Mouse (Mus musculus) midbrain, embryonic 15.5 days (tissue): ENCODE data around the gene Snx3. TPM values are rescaled to one million over a fixed set of nuclear protein-coding genes. Genes with fewer than 3 reads are reported as not detected.

Experiments
- ATAC-seq: fragments of 200-750 bp; cut with Nextera tagmentation; replicated peaks from 2 replicates; pipeline ENCODE4 v1.8.0; 2017; ENCODE audit warnings: moderate TSS enrichment
- H3K27ac ChIP-seq: fragments of 300-500 bp; sonication (generic); 2 replicates; pipeline ENCODE4 v1.5.1; 2015; ENCODE audit warnings: mild to moderate bottlenecking, inconsistent platforms
- H3K27me3 ChIP-seq: fragments of 300-500 bp; sonication (generic); replicated peaks from 2 replicates; pipeline ENCODE4 v1.6.1; 2015; ENCODE audit warnings: inconsistent platforms
- H3K36me3 ChIP-seq: fragments of 300-500 bp; sonication (generic); replicated peaks from 2 replicates; pipeline ENCODE4 v1.6.1; 2015; ENCODE audit warnings: inconsistent platforms
- H3K4me1 ChIP-seq: fragments of 300-500 bp; sonication (generic); 2 replicates; pipeline ENCODE4 v1.6.1; 2015; ENCODE audit warnings: inconsistent platforms
- H3K4me2 ChIP-seq: fragments of 300-500 bp; sonication (generic); 2 replicates; pipeline ENCODE4 v1.6.1; 2015; ENCODE audit warnings: inconsistent platforms, mild to moderate bottlenecking, moderate library complexity
- H3K4me3 ChIP-seq: fragments of 300-500 bp; sonication (generic); 2 replicates; pipeline ENCODE4 v1.5.1; 2015; ENCODE audit warnings: mild to moderate bottlenecking, inconsistent platforms
- H3K9ac ChIP-seq: fragments of 300-500 bp; sonication (generic); 2 replicates; pipeline ENCODE4 v1.6.1; 2015; ENCODE audit warnings: mild to moderate bottlenecking, inconsistent platforms
- H3K9me3 ChIP-seq: fragments of 300-500 bp; sonication (generic); 2 replicates; pipeline ENCODE4 v1.6.1; 2016; ENCODE audit warnings: inconsistent platforms
- WGBS: fragments of 180-500 bp; shearing (Covaris S2); methylation state at CpG from one replicate; pipeline ENCODE4 v1.1.7; 2015; ENCODE audit warnings: mixed read lengths; 5-methylcytosine and 5-hydroxymethylcytosine counted together
- polyA plus RNA-seq: library from polyadenylated mRNA; unstranded; fragments of >200 nt; fragmentation: Nextera tagmentation; extraction: Ambion mirVana; gene quantifications from 2 replicates; pipeline ENCODE4 v1.2.1, GENCODE M21; 2015

Gene Snx3
- polyA plus RNA-seq, 1 experiment from 2014 or later = 285 TPM

- WGBS = under 1% methylated on average over 44 of the region's 44 CpGs
- H3K27ac ChIP-seq = 0 out of 2 replicates have a peak overlapping the region, but pooled peaks have one; percentile 16
- H3K36me3 ChIP-seq = no peaks in the 10 kb centered on the region
- H3K4me3 ChIP-seq = peak overlapping the region; percentile 36
- peak overlapping the region; percentile 57 for H3K4me2 ChIP-seq
- no peaks in the 10 kb centered on the region for H3K9me3 ChIP-seq
- peak overlapping the region; percentile 26 for H3K9ac ChIP-seq
- peaks cover 50% of the 10 kb centered on the region for H3K4me1 ChIP-seq
- ATAC-seq = no peak
- H3K27me3 ChIP-seq = peaks cover 57% of the 10 kb centered on the region
These were observed 80.8 kb downstream of the Snx3 start for GRCm38 (mm10) chr10:42582566-42583110.

- H3K9ac ChIP-seq = peak within 1 kb of the TSS; percentile 29
- H3K4me3 ChIP-seq = peak within 1 kb of the TSS; percentile 36
- under 1% methylated on average over 43 of the region's 43 CpGs for WGBS
- ATAC-seq = peak; percentile 69
- H3K27me3 ChIP-seq = peaks cover 56% of the 10 kb centered on the region
- H3K36me3 ChIP-seq = no peaks in the 10 kb centered on the region
- H3K9me3 ChIP-seq = no peaks in the 10 kb centered on the region
- H3K4me2 ChIP-seq = peak within 1 kb of the TSS; percentile 57
- H3K27ac ChIP-seq = 0 out of 2 replicates have a peak within 1 kb of the TSS, but pooled peaks have one; percentile 16
- H3K4me1 ChIP-seq = peaks cover 50% of the 10 kb centered on the region
These were observed 81.5 kb downstream of the Snx3 start, which contains the start of the genes Nr2e1 and Ostm1 for GRCm38 (mm10) chr10:42583157-42583872. Gene Nr2e1 (minus strand): TSS chr10:42583632. Gene Ostm1 (plus strand): TSS chr10:42583822.

- H3K4me1 ChIP-seq = peaks cover 46% of the 10 kb centered on the region
- no peaks in the 10 kb centered on the region for H3K9me3 ChIP-seq
- no peaks in the 10 kb centered on the region for H3K36me3 ChIP-seq
- H3K4me3 ChIP-seq = peak overlapping the region; percentile 36
- 0 out of 2 replicates have a peak overlapping the region, but pooled peaks have one; percentile 6 for H3K27ac ChIP-seq
- H3K4me2 ChIP-seq = peak overlapping the region; percentile 57
- peak overlapping the region; percentile 29 for H3K9ac ChIP-seq
- peak; percentile 24; the same call in 1 of the 2 replicates for ATAC-seq
- H3K27me3 ChIP-seq = peaks cover 58% of the 10 kb centered on the region
- WGBS = under 1% methylated on average over 32 of the region's 32 CpGs
These were observed 82.1 kb downstream of the Snx3 start for GRCm38 (mm10) chr10:42583902-42584435.

- no peak for ATAC-seq
- Histone ChIP-seq H3K4me2 (peak overlapping the region; percentile 57), H3K4me3 (peak overlapping the region; percentile 36), H3K27me3 (peaks cover 56% of the 10 kb centered on the region), H3K4me1 (peaks cover 43% of the 10 kb centered on the region), H3K9ac (peak overlapping the region; percentile 29), H3K36me3 (no peaks in the 10 kb centered on the region), H3K27ac (0 out of 2 replicates have a peak overlapping the region, but pooled peaks have one; percentile 6), H3K9me3 (no peaks in the 10 kb centered on the region)
- WGBS = under 1% methylated on average over 37 of the region's 37 CpGs
These were observed 82.7 kb downstream of the Snx3 start for GRCm38 (mm10) chr10:42584436-42584983.

Other genes starting within 250 kb of the Snx3 start
- 4.4 TPM in 2 replicates for gene Foxo3, start 225.3 kb upstream of the Snx3 start, polyA plus RNA-seq
- gene Afg1l, start 23.5 kb upstream of the Snx3 start, polyA plus RNA-seq = 7.4 and 8.2 TPM in 2 replicates
- 5.3 and 6.5 TPM in 2 replicates for gene Nr2e1, start 81.6 kb downstream of the Snx3 start, polyA plus RNA-seq
- 37.2 and 39.7 TPM in 2 replicates for gene Ostm1, start 81.8 kb downstream of the Snx3 start, polyA plus RNA-seq